Mouse (Mus musculus): ENCODE measurements around the gene Igfn1. TPM values are rescaled to one million over a fixed set of nuclear protein-coding genes. Genes with fewer than 3 reads are reported as not detected.

Igfn1 gene
- polyA plus RNA-seq, 2 experiments from 2014 or later, result not detected

GRCm38 (mm10) chr1:136007211-136008158 lies 1.3 kb upstream of the Igfn1 start, which contains the start of gene Tmem9:
TSS of gene Tmem9 (plus strand) at chr1:136008150.
- no peak for ATAC-seq

GRCm38 (mm10) chr1:136001438-136001837 lies 4.7 kb downstream of the Igfn1 start:
- ATAC-seq, result no peak

- no peak for ATAC-seq
Observed at GRCm38 (mm10) chr1:135999720-136000287, 6.3 kb downstream of the Igfn1 start.

- no peak for ATAC-seq
Observed at GRCm38 (mm10) chr1:135997537-135997936, 8.6 kb downstream of the Igfn1 start.

GRCm38 (mm10) chr1:135993470-135993869 lies 12.7 kb downstream of the Igfn1 start:
- ATAC-seq, result no peak

GRCm38 (mm10) chr1:135989876-135990275 lies 16.3 kb downstream of the Igfn1 start:
- ATAC-seq, result no peak

- no peak for ATAC-seq
Observed at GRCm38 (mm10) chr1:135984105-135984504, 22.0 kb downstream of the Igfn1 start.

- no peak for ATAC-seq
Observed at GRCm38 (mm10) chr1:135972576-135972975, 33.6 kb downstream of the Igfn1 start.

GRCm38 (mm10) chr1:135970486-135970885 lies 35.7 kb downstream of the Igfn1 start:
- no peak for ATAC-seq

GRCm38 (mm10) chr1:135967739-135968138 lies 38.4 kb downstream of the Igfn1 start:
- no peak for ATAC-seq

GRCm38 (mm10) chr1:135964561-135964960 lies 41.6 kb downstream of the Igfn1 start:
- no peak for ATAC-seq

GRCm38 (mm10) chr1:135963177-135963576 lies 43.0 kb downstream of the Igfn1 start:
- ATAC-seq, result no peak

- no peak for ATAC-seq
Observed at GRCm38 (mm10) chr1:135958483-135958882, 47.7 kb downstream of the Igfn1 start.

GRCm38 (mm10) chr1:135948871-135949270 lies 57.3 kb downstream of the Igfn1 start:
- no peak for ATAC-seq

- ATAC-seq, result no peak
Observed at GRCm38 (mm10) chr1:135946247-135946646, 59.9 kb downstream of the Igfn1 start.

- ATAC-seq, result no peak
Observed at GRCm38 (mm10) chr1:135945711-135946110, 60.4 kb downstream of the Igfn1 start.

GRCm38 (mm10) chr1:135944526-135945259 lies 61.4 kb downstream of the Igfn1 start:
- ATAC-seq, result no peak

- ATAC-seq, result no peak
Observed at GRCm38 (mm10) chr1:135943713-135944112, 62.4 kb downstream of the Igfn1 start.

GRCm38 (mm10) chr1:135942116-135942515 lies 64.0 kb downstream of the Igfn1 start:
- ATAC-seq, result no peak

- no peak for ATAC-seq
Observed at GRCm38 (mm10) chr1:135941259-135942006, 64.7 kb downstream of the Igfn1 start.

- no peak for ATAC-seq
Observed at GRCm38 (mm10) chr1:135936091-135936490, 70.1 kb downstream of the Igfn1 start.

GRCm38 (mm10) chr1:135933704-135934293 lies 72.3 kb downstream of the Igfn1 start:
- no peak for ATAC-seq
